Mouse (Mus musculus) midbrain, embryonic 13.5 days (tissue): ENCODE results near the gene Gfra1. TPM values are rescaled to one million over a fixed set of nuclear protein-coding genes. Genes with fewer than 3 reads are reported as not detected.
A peak's percentile ranks its signal among the peaks of the same experiment; 100 is the strongest.

ENCODE experiments used
- ATAC-seq: fragments of 200-750 bp; cut with Nextera tagmentation; 2 replicates; pipeline ENCODE4 v1.8.0; 2017; ENCODE audit warnings: mild to moderate bottlenecking, moderate TSS enrichment, moderate library complexity
- H3K27ac ChIP-seq: fragments of 300-500 bp; sonication (generic); 2 replicates; pipeline ENCODE4 v1.5.1; 2015; ENCODE audit warnings: inconsistent platforms, mild to moderate bottlenecking, moderate library complexity
- H3K27me3 ChIP-seq: fragments of 300-500 bp; sonication (generic); 2 replicates; pipeline ENCODE4 v1.6.1; 2015; ENCODE audit warnings: mild to moderate bottlenecking, inconsistent platforms
- H3K36me3 ChIP-seq: fragments of 300-500 bp; sonication (generic); 2 replicates; pipeline ENCODE4 v1.6.1; 2015; ENCODE audit warnings: mild to moderate bottlenecking, inconsistent platforms
- H3K4me1 ChIP-seq: fragments of 300-500 bp; sonication (generic); replicated peaks from 2 replicates; pipeline ENCODE4 v1.6.1; 2015; ENCODE audit warnings: inconsistent platforms
- H3K4me2 ChIP-seq: fragments of 300-500 bp; sonication (generic); replicated peaks from 2 replicates; pipeline ENCODE4 v1.6.1; 2015; ENCODE audit warnings: moderate library complexity, mild to moderate bottlenecking, inconsistent platforms
- H3K4me3 ChIP-seq: fragments of 300-500 bp; sonication (generic); replicated peaks from 2 replicates; pipeline ENCODE4 v1.5.1; 2015; ENCODE audit warnings: mild to moderate bottlenecking, inconsistent platforms
- H3K9ac ChIP-seq: fragments of 300-500 bp; sonication (generic); replicated peaks from 2 replicates; pipeline ENCODE4 v1.6.1; 2015; ENCODE audit warnings: mild to moderate bottlenecking, inconsistent platforms
- H3K9me3 ChIP-seq: fragments of 300-500 bp; sonication (generic); 2 replicates; pipeline ENCODE4 v1.6.1; 2016; ENCODE audit warnings: mild to moderate bottlenecking, inconsistent platforms
- WGBS: fragments of 180-500 bp; shearing (Covaris S2); methylation state at CpG from one replicate; pipeline ENCODE4 v1.1.7; 2015; 5-methylcytosine and 5-hydroxymethylcytosine counted together
- polyA plus RNA-seq: library from polyadenylated mRNA; unstranded; fragments of >200 nt; fragmentation: Nextera tagmentation; extraction: Ambion mirVana; gene quantifications from 2 replicates; pipeline ENCODE4 v1.2.1, GENCODE M21; 2015

Gene Gfra1
- polyA plus RNA-seq = 42.5 and 47.9 TPM in 2 replicates

DNA sequence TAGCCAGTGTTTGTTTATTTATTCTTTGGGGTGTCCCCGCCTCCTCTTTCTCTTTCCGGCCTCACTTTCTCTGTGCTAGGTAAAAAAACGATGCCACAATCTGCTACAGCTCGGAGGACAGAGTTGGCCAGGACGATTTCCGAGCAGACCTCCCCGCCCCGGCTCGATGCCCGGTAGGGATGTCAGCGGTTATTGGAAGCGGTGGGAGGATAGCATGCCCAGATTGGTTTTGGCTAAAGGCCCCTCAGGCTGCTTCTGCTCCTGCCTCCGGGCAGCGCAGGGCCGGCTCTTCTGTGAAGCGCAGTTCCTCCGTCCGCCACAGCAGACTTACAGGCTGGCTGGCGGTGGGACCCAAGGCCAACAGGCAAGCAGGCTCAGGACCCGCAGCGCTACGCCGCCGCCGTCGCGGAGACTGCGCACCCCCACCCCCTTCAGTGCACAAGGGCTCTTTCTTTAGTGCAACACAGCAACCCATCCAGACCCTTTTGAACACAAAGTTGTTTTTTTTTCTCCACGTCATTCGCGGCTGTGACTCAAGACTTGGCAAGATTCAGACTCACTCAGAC is at the start of gene Gfra1:
Gfra1 (minus strand) TSS at position 414 of the 566 bp plus-strand sequence.
- H3K9ac ChIP-seq = peak within 1 kb of the TSS; percentile 73
- H3K27me3 ChIP-seq = peaks cover 38% of the 10 kb centered on the region
- no peaks in the 10 kb centered on the region for H3K9me3 ChIP-seq

DNA sequence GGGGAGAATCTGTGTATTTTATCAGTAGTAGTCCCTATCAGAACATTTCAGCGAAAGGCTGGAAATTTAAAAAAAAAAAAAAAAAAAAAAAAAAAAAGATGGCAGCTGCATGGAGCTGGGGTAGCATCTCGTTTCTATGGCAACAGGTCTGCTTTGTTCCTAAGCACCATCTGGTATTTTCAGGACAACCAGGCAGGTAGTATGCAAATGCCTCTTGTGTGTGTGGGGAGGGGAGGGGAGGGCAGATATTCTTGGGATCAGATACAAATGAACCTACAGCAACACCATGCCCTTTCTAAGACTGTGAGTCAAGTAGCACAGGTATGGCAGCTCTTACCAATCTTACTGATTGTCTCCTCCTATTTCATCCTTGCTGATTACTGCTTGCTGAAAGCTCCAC is 44.3 kb upstream of the Gfra1 start:
- no peaks in the 10 kb centered on the region for H3K36me3 ChIP-seq
- H3K27me3 ChIP-seq = no peaks in the 10 kb centered on the region
- no peaks in the 10 kb centered on the region for H3K4me1 ChIP-seq
- 84% methylated on average over 2 of the region's 2 CpGs for WGBS
- no peak overlapping the region for H3K4me3 ChIP-seq
- H3K4me2 ChIP-seq = no peak overlapping the region
- no peak for ATAC-seq
- no peaks in the 10 kb centered on the region for H3K9me3 ChIP-seq
- H3K27ac ChIP-seq = no peak overlapping the region
- no peak overlapping the region for H3K9ac ChIP-seq

More for the DNA sequence above, at the start of gene Gfra1:
- Histone ChIP-seq H3K4me2 (peak within 1 kb of the TSS; percentile 90), H3K27ac (peak within 1 kb of the TSS; percentile 83), H3K4me3 (peak within 1 kb of the TSS; percentile 59), H3K4me1 (peaks cover 64% of the 10 kb centered on the region), H3K36me3 (no peaks in the 10 kb centered on the region)
- peak; percentile 64 for ATAC-seq
- WGBS = under 1% methylated on average over 31 of the region's 31 CpGs

DNA sequence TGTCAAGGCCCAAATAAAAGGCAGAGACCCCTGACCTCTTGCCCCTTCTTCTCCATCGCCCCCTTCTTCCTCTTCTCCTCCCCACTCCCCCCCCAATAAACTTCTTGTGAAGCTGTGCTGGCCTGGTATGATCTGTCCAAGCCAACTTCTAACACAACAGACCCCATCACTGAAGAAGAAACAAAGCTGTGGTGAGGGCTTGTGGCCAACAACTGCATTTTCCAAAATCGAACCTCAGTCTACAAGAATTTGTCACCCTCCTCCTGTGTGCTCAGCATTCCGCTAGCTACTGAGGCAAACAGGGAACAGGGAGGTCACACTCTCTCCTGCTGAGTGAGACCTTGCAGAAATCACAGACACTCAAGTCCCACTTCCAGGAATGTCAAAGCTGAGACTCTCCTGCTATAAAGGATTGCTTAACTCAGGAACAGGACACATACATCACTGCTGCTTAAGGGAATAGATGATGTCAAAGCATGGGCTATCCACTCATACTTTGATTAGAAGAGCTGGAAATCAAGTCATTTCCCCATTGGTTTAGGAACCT is 43.8 kb upstream of the Gfra1 start:
- no peak for ATAC-seq
- Histone ChIP-seq H3K36me3 (no peaks in the 10 kb centered on the region), H3K9me3 (no peaks in the 10 kb centered on the region)

DNA sequence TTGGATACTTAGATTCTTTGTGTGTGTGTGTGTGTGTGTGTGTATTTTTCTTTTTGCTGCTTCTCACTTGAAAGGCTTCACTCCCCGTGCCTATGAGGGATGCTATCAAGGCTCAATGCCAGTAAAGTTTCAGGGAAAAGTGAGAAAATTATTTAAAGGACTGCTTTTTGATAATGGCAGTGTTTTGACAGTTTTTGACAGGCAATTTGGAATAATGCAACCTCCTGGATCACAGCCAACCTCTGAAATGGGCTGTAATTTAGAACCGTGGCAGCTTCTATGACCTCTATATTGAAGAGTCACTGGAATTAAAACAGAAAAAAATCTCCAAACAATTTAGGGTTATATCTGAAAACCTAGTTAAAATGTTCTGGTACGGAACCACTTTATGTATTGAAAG is 41.4 kb upstream of the Gfra1 start:
- Histone ChIP-seq H3K27ac (no peak overlapping the region), H3K9ac (no peak overlapping the region), H3K36me3 (no peaks in the 10 kb centered on the region), H3K4me1 (no peaks in the 10 kb centered on the region), H3K27me3 (no peaks in the 10 kb centered on the region), H3K9me3 (no peaks in the 10 kb centered on the region), H3K4me3 (no peak overlapping the region), H3K4me2 (no peak overlapping the region)
- ATAC-seq = no peak
- WGBS = 63% methylated on average over 3 of the region's 3 CpGs

More for the DNA sequence above, 43.8 kb upstream of the Gfra1 start:
- no peak overlapping the region for H3K9ac ChIP-seq
- 61% methylated on average over 3 of the region's 3 CpGs for WGBS
- no peaks in the 10 kb centered on the region for H3K4me1 ChIP-seq
- H3K27me3 ChIP-seq = no peaks in the 10 kb centered on the region
- no peak overlapping the region for H3K27ac ChIP-seq
- H3K4me2 ChIP-seq = no peak overlapping the region
- no peak overlapping the region for H3K4me3 ChIP-seq

DNA sequence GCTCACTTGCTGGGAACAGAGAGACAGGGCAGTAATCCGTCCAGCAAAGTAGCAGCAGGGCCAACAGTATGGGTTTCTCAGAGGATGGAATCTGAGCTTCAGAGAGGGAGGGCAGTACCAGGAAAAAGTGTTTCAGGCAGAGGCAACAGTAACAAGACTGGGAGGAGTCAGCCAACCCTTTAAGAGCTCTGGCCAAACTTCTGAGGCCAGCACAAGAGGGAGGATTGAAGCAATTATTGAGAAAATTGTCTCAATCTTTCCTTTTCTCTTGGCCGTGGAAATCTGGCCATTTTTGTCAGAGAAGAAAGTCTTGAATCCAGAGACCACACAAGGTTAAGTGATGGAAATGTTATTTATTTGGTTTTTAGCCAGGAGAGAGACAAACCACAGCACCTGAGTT is 31.0 kb upstream of the Gfra1 start:
- no peak for ATAC-seq
- 63% methylated on average over 2 of the region's 2 CpGs for WGBS
- H3K9ac ChIP-seq = no peak overlapping the region

DNA sequence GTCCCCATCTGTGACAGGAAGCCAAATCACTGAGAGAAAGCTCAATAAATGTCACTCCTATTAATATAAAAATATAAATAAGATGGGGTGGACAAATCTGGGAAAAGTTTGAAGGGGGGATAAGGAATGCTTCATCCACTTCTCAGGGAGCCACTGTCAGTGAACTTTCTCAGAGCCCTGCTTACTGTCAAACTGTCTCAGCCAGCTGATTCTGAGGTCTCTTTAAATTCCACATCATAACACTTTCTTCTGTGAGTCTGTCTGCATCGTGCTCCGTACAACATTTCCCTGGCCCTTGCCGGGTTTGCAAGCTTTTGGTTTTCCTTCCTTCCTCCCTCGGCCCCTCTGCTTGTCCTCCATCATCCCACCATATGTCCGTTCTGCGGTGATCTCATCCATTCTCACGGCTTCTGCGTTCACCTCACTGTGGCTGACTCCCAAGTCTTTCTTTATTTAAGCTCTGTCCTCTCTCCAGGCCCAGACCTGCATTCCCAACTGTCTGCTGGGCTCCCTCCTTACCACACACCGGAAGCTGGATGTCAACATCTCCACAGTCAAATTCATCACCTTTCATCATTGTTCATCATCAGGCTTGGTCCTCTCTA is 26.8 kb upstream of the Gfra1 start:
- Histone ChIP-seq H3K9me3 (peaks cover 9% of the 10 kb centered on the region; the same call in 1 of the 2 replicates), H3K27me3 (no peaks in the 10 kb centered on the region), H3K4me2 (no peak overlapping the region), H3K27ac (no peak overlapping the region), H3K4me3 (no peak overlapping the region), H3K36me3 (no peaks in the 10 kb centered on the region), H3K4me1 (no peaks in the 10 kb centered on the region), H3K9ac (no peak overlapping the region)
- no peak for ATAC-seq
- 87% methylated on average over 9 of the region's 9 CpGs for WGBS

More for the DNA sequence above, 31.0 kb upstream of the Gfra1 start:
- no peak overlapping the region for H3K4me3 ChIP-seq
- H3K27ac ChIP-seq = no peak overlapping the region
- no peaks in the 10 kb centered on the region for H3K4me1 ChIP-seq
- H3K27me3 ChIP-seq = no peaks in the 10 kb centered on the region
- no peaks in the 10 kb centered on the region for H3K9me3 ChIP-seq
- no peak overlapping the region for H3K4me2 ChIP-seq
- H3K36me3 ChIP-seq = no peaks in the 10 kb centered on the region

DNA sequence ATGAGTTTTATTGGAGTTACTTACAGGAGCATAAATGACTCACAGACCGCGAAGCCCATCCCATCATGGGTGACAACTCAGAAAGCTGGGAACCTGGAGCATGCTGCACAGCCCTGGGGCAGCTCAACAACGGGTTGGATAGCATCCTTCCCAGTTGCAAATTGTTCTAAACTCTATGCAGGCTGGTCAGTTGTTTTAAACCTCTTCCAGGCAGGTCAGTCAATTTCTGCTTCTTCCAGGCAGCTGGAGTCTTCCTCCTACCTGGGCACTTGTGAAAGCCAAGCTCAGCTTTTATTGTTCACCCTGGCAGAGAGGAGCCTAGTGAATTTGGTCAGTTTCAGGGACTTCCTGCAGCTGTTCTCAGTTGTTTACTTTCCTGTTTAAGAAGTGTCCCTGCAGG is 18.5 kb upstream of the Gfra1 start:
- no peak overlapping the region for H3K27ac ChIP-seq
- H3K9me3 ChIP-seq = peaks cover 3% of the 10 kb centered on the region; the same call in 1 of the 2 replicates
- H3K4me3 ChIP-seq = no peak overlapping the region
- 92% methylated on average over 3 of the region's 3 CpGs for WGBS
- no peak for ATAC-seq
- no peak overlapping the region for H3K9ac ChIP-seq
- no peak overlapping the region for H3K4me2 ChIP-seq
- H3K36me3 ChIP-seq = no peaks in the 10 kb centered on the region
- H3K27me3 ChIP-seq = no peaks in the 10 kb centered on the region
- no peaks in the 10 kb centered on the region for H3K4me1 ChIP-seq

DNA sequence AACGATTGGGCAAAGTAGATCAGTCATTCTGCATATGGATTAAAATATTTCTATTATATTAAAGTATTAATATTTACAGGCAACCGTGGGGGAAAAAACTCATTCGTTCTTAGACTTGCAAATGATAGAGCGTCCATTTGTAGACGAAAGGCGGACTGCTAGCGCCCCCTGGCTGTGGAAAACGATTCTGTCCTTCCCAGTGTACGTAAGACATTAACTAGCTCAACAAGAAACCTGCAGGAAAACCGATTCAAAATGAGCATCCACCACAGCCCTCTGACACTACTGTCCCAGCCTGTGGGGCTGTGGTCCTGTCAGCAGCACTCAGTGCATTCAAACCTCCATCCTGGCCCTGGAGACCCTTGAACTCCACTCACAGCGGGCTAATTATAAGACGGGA is 13.7 kb upstream of the Gfra1 start:
- no peak overlapping the region for H3K4me2 ChIP-seq
- H3K9me3 ChIP-seq = peaks cover 4% of the 10 kb centered on the region; the same call in 1 of the 2 replicates
- H3K36me3 ChIP-seq = no peaks in the 10 kb centered on the region
- ATAC-seq = peak; percentile 79; the same call in 1 of the 2 replicates
- no peak overlapping the region for H3K4me3 ChIP-seq
- no peak overlapping the region for H3K27ac ChIP-seq
- H3K27me3 ChIP-seq = no peaks in the 10 kb centered on the region
- no peak overlapping the region for H3K9ac ChIP-seq
- H3K4me1 ChIP-seq = peaks cover 4% of the 10 kb centered on the region
- 16% methylated on average over 12 of the region's 12 CpGs for WGBS

DNA sequence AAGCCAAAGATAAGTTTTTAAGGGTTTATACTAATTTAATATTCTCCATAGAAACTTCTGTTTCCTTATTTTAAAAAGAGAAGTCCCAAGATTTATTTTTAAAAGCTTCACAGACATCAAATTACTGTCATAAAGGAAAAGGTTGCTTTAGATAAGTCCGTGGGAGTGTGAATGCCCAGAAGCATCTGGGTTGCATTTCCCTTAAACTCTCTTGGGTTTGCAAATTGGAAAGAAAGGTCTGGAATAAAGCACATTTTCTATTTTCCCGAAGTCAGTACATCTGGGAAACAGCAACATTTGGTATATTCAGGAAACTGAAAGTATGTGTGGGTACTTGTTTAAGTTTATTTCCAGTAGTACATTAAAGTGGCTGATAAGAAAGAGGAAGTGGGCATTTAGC is 12.6 kb upstream of the Gfra1 start:
- H3K9ac ChIP-seq = no peak overlapping the region
- no peak for ATAC-seq
- no peak overlapping the region for H3K27ac ChIP-seq
- H3K36me3 ChIP-seq = no peaks in the 10 kb centered on the region
- no peak overlapping the region for H3K4me2 ChIP-seq
- H3K4me1 ChIP-seq = peaks cover 4% of the 10 kb centered on the region
- H3K4me3 ChIP-seq = no peak overlapping the region
- H3K9me3 ChIP-seq = peaks cover 4% of the 10 kb centered on the region; the same call in 1 of the 2 replicates
- H3K27me3 ChIP-seq = no peaks in the 10 kb centered on the region
- WGBS = 61% methylated on average over 2 of the region's 2 CpGs

DNA sequence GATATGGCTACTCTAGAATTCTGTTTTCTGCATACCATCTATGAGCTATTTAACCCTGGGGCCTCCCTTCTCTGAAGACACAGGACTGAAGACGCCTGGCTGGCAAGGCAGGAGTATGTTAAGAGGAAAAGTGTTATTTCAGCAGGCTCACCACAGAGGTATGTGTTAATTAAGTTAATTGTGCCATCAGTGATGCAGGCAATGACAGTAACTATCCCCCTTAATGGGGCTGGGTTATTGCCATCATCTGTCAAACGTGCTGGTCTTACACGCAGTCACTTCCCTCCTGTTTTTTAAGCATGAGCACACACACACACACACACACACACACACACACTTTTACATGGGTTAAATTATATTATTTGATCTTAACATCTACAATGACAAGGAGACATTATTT is 8.0 kb upstream of the Gfra1 start:
- H3K9ac ChIP-seq = no peak overlapping the region
- ATAC-seq = no peak
- peaks cover 14% of the 10 kb centered on the region for H3K4me1 ChIP-seq
- WGBS = 77% methylated on average over 3 of the region's 3 CpGs
- peaks cover 4% of the 10 kb centered on the region; the same call in 1 of the 2 replicates for H3K27me3 ChIP-seq
- peaks cover 4% of the 10 kb centered on the region; the same call in 1 of the 2 replicates for H3K9me3 ChIP-seq
- H3K27ac ChIP-seq = no peak overlapping the region
- no peak overlapping the region for H3K4me3 ChIP-seq
- no peak overlapping the region for H3K4me2 ChIP-seq
- no peaks in the 10 kb centered on the region for H3K36me3 ChIP-seq

DNA sequence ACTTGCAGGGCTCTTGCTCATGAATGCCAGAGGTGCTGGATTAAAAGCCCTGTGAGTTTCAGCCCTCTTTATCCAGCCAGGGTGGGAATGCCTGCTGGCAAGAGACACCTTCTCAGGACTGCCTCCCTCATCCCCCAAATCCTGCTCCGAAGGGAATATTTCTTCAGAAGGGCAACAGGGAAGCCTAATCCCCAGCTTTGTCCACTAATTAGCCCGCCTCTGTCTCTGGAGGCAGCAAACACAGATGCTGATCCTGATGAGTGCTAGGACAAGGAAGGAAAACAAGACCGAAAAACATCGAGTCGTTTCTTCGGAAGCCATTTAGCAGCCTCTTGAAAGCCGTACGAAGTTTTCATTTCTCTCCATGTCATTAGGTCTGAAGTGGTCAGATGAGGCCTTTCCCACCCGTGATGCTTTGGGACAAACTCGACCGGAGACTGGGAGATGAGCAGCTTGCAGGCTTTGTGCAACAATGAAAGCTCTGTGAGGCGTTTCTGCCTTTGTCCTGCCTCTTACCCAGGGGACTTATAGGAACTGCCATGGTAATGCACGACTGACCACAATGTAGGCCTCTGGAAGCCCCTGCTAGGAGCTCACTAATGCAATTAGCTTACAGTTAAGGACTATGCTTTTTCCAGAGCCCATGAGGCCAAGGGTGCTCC is 4.8 kb upstream of the Gfra1 start:
- Histone ChIP-seq H3K9ac (no peak overlapping the region), H3K4me1 (peaks cover 28% of the 10 kb centered on the region), H3K36me3 (no peaks in the 10 kb centered on the region), H3K27ac (peak overlapping the region; percentile 66), H3K4me2 (peak overlapping the region; percentile 7; the same call in 1 of the 2 replicates), H3K27me3 (peaks cover 10% of the 10 kb centered on the region; the same call in 1 of the 2 replicates), H3K4me3 (no peak overlapping the region), H3K9me3 (no peaks in the 10 kb centered on the region)
- ATAC-seq = peak; percentile 58; the same call in 1 of the 2 replicates
- 5% methylated on average over 13 of the region's 13 CpGs for WGBS

DNA sequence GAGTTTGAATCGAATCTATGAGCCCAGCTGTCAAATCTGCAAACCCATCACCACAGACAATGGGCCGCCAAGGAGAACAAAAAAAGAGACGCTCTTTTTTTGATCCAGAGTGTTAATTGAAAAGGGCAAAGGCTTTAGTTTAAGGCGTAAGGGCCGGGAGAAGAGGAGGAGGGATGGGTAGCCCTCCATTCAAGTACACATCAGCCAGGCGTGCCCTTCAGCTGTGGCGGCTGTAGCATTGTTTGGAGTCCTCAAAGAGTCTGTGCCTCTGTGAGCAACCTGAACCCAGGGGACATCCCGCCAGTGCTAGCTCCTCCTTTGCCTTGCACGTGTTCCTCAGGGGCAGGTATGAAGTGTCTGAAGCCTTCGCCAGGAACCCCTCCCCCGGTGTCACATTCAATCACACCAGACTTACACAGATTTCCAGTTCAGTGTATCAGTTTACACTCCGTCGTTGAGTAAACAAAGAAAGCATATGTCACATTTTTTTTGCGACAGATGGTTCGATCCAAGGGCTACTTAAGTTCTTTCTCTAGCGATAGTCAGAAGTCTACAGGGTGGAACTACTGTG is 867 bp upstream of the Gfra1 start:
- H3K27ac ChIP-seq = peak overlapping the region; percentile 83
- H3K4me2 ChIP-seq = peak overlapping the region; percentile 90
- peak overlapping the region; percentile 59 for H3K4me3 ChIP-seq
- H3K9ac ChIP-seq = peak overlapping the region; percentile 73
- peaks cover 38% of the 10 kb centered on the region for H3K27me3 ChIP-seq
- H3K36me3 ChIP-seq = no peaks in the 10 kb centered on the region
- WGBS = 4% methylated on average over 16 of the region's 16 CpGs
- H3K9me3 ChIP-seq = no peaks in the 10 kb centered on the region
- H3K4me1 ChIP-seq = peaks cover 58% of the 10 kb centered on the region
- peak; percentile 59 for ATAC-seq
